Mouse (Mus musculus) CH12.LX (cell line): ENCODE results near the gene R3hdm2. TPM values are rescaled to one million over a fixed set of nuclear protein-coding genes. Genes with fewer than 3 reads are reported as not detected.
A peak's percentile ranks its signal among the peaks of the same experiment; 100 is the strongest.

Source experiments
- DNase-seq: peaks from one replicate; pipeline ENCODE4 v3.0.0-alpha.2; 2013; ENCODE audit errors: extremely low read depth
- H3K27ac ChIP-seq: 2 replicates; pipeline ENCODE4 v1.5.1; 2012; ENCODE audit warnings: low read depth, mild to moderate bottlenecking, control low read depth, moderate library complexity; ENCODE audit not compliant: insufficient read depth
- H3K27me3 ChIP-seq: replicated peaks from 2 replicates; pipeline ENCODE3; 2012; ENCODE audit warnings: inconsistent platforms
- H3K36me3 ChIP-seq, 2 experiments: replicated peaks in 1 of 2; 2 replicates each; pipeline versions ENCODE3 to v1.6.1; 2012; ENCODE audit warnings: inconsistent platforms in 1 of 2, low read length in 1 of 2, mild to moderate bottlenecking in 1 of 2, mixed read lengths in 1 of 2, moderate library complexity in 1 of 2; ENCODE audit not compliant: control insufficient read depth in 1 of 2, insufficient read depth in 1 of 2
- H3K4me1 ChIP-seq, 2 experiments: 2 replicates each; pipeline ENCODE4 v1.6.1; 2012; ENCODE audit warnings: inconsistent platforms in 1 of 2, moderate library complexity in 1 of 2; ENCODE audit not compliant: insufficient read depth in 2 of 2, control insufficient read depth in 1 of 2
- H3K4me2 ChIP-seq: 2 replicates; pipeline ENCODE4 v1.6.1; 2012; ENCODE audit warnings: low read depth, mild to moderate bottlenecking, control low read depth; ENCODE audit not compliant: poor library complexity, insufficient read depth, severe bottlenecking
- H3K4me3 ChIP-seq, 3 experiments: fragments of 150-350 bp in 1 of 3; sonication (generic) in 1 of 3; replicated peaks in 1 of 3; 2 replicates each; pipeline versions ENCODE3 to v1.5.1; 2011 to 2012; ENCODE audit warnings: low read depth in 2 of 3, low read length in 2 of 3, mild to moderate bottlenecking in 2 of 3, moderate library complexity in 2 of 3, control low read depth in 1 of 3, improper control_type of control experiment in 1 of 3, inconsistent platforms in 1 of 3, mixed read lengths in 1 of 3; ENCODE audit not compliant: poor library complexity in 1 of 3
- H3K79me2 ChIP-seq: replicated peaks from 2 replicates; pipeline ENCODE4 v1.6.1; 2012; ENCODE audit warnings: mild to moderate bottlenecking, moderate library complexity; ENCODE audit not compliant: control insufficient read depth, poor library complexity, insufficient read depth, severe bottlenecking; ENCODE audit errors: extremely low read depth
- H3K9ac ChIP-seq: 2 replicates; pipeline ENCODE4 v1.6.1; 2012; ENCODE audit warnings: low read depth, mild to moderate bottlenecking, control low read depth, moderate library complexity; ENCODE audit not compliant: insufficient read depth
- H3K9me3 ChIP-seq: replicated peaks from 2 replicates; pipeline ENCODE3; 2012; ENCODE audit warnings: low read length, inconsistent platforms, mixed read lengths
- BHLHE40 ChIP-seq: IDR thresholded peaks from 2 replicates; pipeline ENCODE4 v1.6.1; 2011; ENCODE audit warnings: mild to moderate bottlenecking, low read depth, low read length, improper control_type of control experiment
- CHD2 ChIP-seq: IDR thresholded peaks from 2 replicates; pipeline ENCODE4 v1.6.1; 2011; ENCODE audit warnings: low read length, improper control_type of control experiment
- CTCF ChIP-seq, 2 experiments: IDR thresholded peaks in 1 of 2; conservative IDR thresholded peaks in 1 of 2; 2 replicates each; pipeline ENCODE4 v1.5.1; 2011 to 2012; ENCODE audit warnings: low read depth in 2 of 2, low read length in 2 of 2, improper control_type of control experiment in 1 of 2, inconsistent platforms in 1 of 2, mild to moderate bottlenecking in 1 of 2, moderate library complexity in 1 of 2
- ELF1 ChIP-seq: IDR thresholded peaks from 2 replicates; pipeline ENCODE4 v1.6.1; 2014; ENCODE audit warnings: low read depth, mild to moderate bottlenecking, inconsistent platforms, low read length, improper control_type of control experiment
- EP300 ChIP-seq: IDR thresholded peaks from 2 replicates; pipeline ENCODE4 v1.6.1; 2011; ENCODE audit warnings: low read length, improper control_type of control experiment
- ETS1 ChIP-seq: conservative IDR thresholded peaks from 2 replicates; pipeline ENCODE4 v1.6.1; 2012; ENCODE audit warnings: low read depth, mild to moderate bottlenecking, inconsistent platforms, low read length, improper control_type of control experiment, moderate library complexity
- GABPA ChIP-seq: IDR thresholded peaks from 2 replicates; pipeline ENCODE4 v1.6.1; 2012; ENCODE audit warnings: low read depth, low read length, improper control_type of control experiment, inconsistent platforms; ENCODE audit not compliant: insufficient replicate concordance
- HCFC1 ChIP-seq: IDR thresholded peaks from 2 replicates; pipeline ENCODE4 v1.6.1; 2012; ENCODE audit warnings: low read depth, mild to moderate bottlenecking, inconsistent platforms, low read length, improper control_type of control experiment
- IRF4 ChIP-seq: IDR thresholded peaks from 2 replicates; pipeline ENCODE4 v1.6.1; 2014; ENCODE audit warnings: low read depth, mild to moderate bottlenecking, inconsistent platforms, low read length, improper control_type of control experiment
- JUN ChIP-seq: IDR thresholded peaks from 2 replicates; pipeline ENCODE4 v1.6.1; 2011; ENCODE audit warnings: low read depth, mild to moderate bottlenecking, low read length, improper control_type of control experiment, moderate library complexity; ENCODE audit not compliant: insufficient read depth
- JUND ChIP-seq: conservative IDR thresholded peaks from 2 replicates; pipeline ENCODE4 v1.6.1; 2011; ENCODE audit warnings: low read depth, low read length, improper control_type of control experiment
- KAT2A ChIP-seq: IDR thresholded peaks from 2 replicates; pipeline ENCODE4 v1.6.1; 2012; ENCODE audit warnings: low read length, improper control_type of control experiment, inconsistent platforms; ENCODE audit not compliant: insufficient replicate concordance
- MAFK ChIP-seq: IDR thresholded peaks from 2 replicates; pipeline ENCODE4 v1.6.1; 2011; ENCODE audit warnings: low read length, improper control_type of control experiment; ENCODE audit not compliant: insufficient replicate concordance
- MAX ChIP-seq: IDR thresholded peaks from 2 replicates; pipeline ENCODE4 v1.6.1; 2011; ENCODE audit warnings: low read length, improper control_type of control experiment
- MEF2A ChIP-seq: IDR thresholded peaks from 2 replicates; pipeline ENCODE4 v1.6.1; 2014; ENCODE audit warnings: low read depth, mild to moderate bottlenecking, inconsistent platforms, low read length, improper control_type of control experiment, borderline replicate concordance
- MXI1 ChIP-seq: IDR thresholded peaks from 2 replicates; pipeline ENCODE4 v1.6.1; 2011; ENCODE audit warnings: mild to moderate bottlenecking, low read depth, low read length, improper control_type of control experiment
- MYC ChIP-seq: IDR thresholded peaks from 2 replicates; pipeline ENCODE4 v1.6.1; 2011; ENCODE audit warnings: low read depth, mild to moderate bottlenecking, improper control_type of control experiment, low read length
- NELFE ChIP-seq: IDR thresholded peaks from 2 replicates; pipeline ENCODE4 v1.6.1; 2011; ENCODE audit warnings: low read depth, low read length, improper control_type of control experiment
- NRF1 ChIP-seq: IDR thresholded peaks from 2 replicates; pipeline ENCODE4 v1.6.1; 2014; ENCODE audit warnings: low read depth, mild to moderate bottlenecking, inconsistent platforms, low read length, improper control_type of control experiment, moderate library complexity
- POLR2A ChIP-seq: IDR thresholded peaks from 2 replicates; pipeline ENCODE4 v1.6.1; 2011; ENCODE audit warnings: low read depth, mild to moderate bottlenecking, improper control_type of control experiment, low read length
- RAD21 ChIP-seq: IDR thresholded peaks from 2 replicates; pipeline ENCODE4 v1.6.1; 2011; ENCODE audit warnings: low read depth, mild to moderate bottlenecking, low read length, improper control_type of control experiment, moderate library complexity
- RCOR1 ChIP-seq: conservative IDR thresholded peaks from 2 replicates; pipeline ENCODE4 v1.6.1; 2012; ENCODE audit warnings: low read depth, mild to moderate bottlenecking, inconsistent platforms, low read length, improper control_type of control experiment
- SIN3A ChIP-seq: IDR thresholded peaks from 2 replicates; pipeline ENCODE4 v1.6.1; 2012; ENCODE audit warnings: low read length, improper control_type of control experiment, inconsistent platforms
- SMC3 ChIP-seq: IDR thresholded peaks from 2 replicates; pipeline ENCODE4 v1.6.1; 2011; ENCODE audit warnings: low read depth, low read length, improper control_type of control experiment
- TBP ChIP-seq: conservative IDR thresholded peaks from 2 replicates; pipeline ENCODE4 v1.6.1; 2011; ENCODE audit warnings: low read depth, low read length, improper control_type of control experiment
- TCF12 ChIP-seq: IDR thresholded peaks from 2 replicates; pipeline ENCODE4 v1.6.1; 2014; ENCODE audit warnings: low read depth, mild to moderate bottlenecking, inconsistent platforms, low read length, improper control_type of control experiment
- UBTF ChIP-seq: IDR thresholded peaks from 2 replicates; pipeline ENCODE4 v1.6.1; 2012; ENCODE audit warnings: low read depth, mild to moderate bottlenecking, inconsistent platforms, low read length, improper control_type of control experiment, moderate library complexity
- USF2 ChIP-seq: conservative IDR thresholded peaks from 2 replicates; pipeline ENCODE4 v1.6.1; 2011; ENCODE audit warnings: low read depth, low read length, improper control_type of control experiment
- ZC3H11A ChIP-seq: IDR thresholded peaks from 2 replicates; pipeline ENCODE4 v1.6.1; 2012; ENCODE audit warnings: low read depth, mild to moderate bottlenecking, inconsistent platforms, low read length, improper control_type of control experiment
- ZKSCAN1 ChIP-seq: IDR thresholded peaks from 2 replicates; pipeline ENCODE4 v1.6.1; 2012; ENCODE audit warnings: low read depth, inconsistent platforms, low read length, improper control_type of control experiment, borderline replicate concordance
- ZMIZ1 ChIP-seq: IDR thresholded peaks from 2 replicates; pipeline ENCODE4 v1.6.1; 2012; ENCODE audit warnings: low read depth, mild to moderate bottlenecking, inconsistent platforms, low read length, improper control_type of control experiment
- ZNF384 ChIP-seq: IDR thresholded peaks from 2 replicates; pipeline ENCODE4 v1.6.1; 2012; ENCODE audit warnings: low read depth, low read length, improper control_type of control experiment, inconsistent platforms
- dilution Hi-C: fragments of 300-500 bp; cut with MboI; formaldehyde crosslinking; loops from 2 replicates; pipeline ENCODE4 v1.14.3; 2020; ENCODE audit warnings: low sequenced_read_pairs; ENCODE audit not compliant: extremely low pct_unique_long_range_greater_than_20kb, extremely low pct_ligation_motif_present
- in situ Hi-C: fragments of 300-500 bp; cut with MboI; formaldehyde crosslinking; loops from 3 replicates; pipeline ENCODE4 v1.14.3; 2019; ENCODE audit warnings: low sequenced_read_pairs, low pct_ligation_motif_present, low pct_unique_long_range_greater_than_20kb, mixed read lengths
- polyA plus RNA-seq: library from polyadenylated mRNA; unstranded; fragments of >175 nt; gene quantifications from 2 replicates; pipeline ENCODE4 v1.2.1, GENCODE M21; 2012; ENCODE audit warnings: low read depth; ENCODE audit not compliant: insufficient read length
- total RNA-seq, 2 experiments: library from RNA; depleted of rRNA; stranded (reverse); fragments of 300-350 nt in 1 of 2; fragments of >200 nt in 1 of 2; gene quantifications; 2 replicates each; pipeline ENCODE4 v1.2.3; 2012 to 2014

The R3hdm2 gene
- total and polyA plus RNA-seq, 3 experiments: 7.0 to 23.6 (median 8.7) TPM

DNA sequence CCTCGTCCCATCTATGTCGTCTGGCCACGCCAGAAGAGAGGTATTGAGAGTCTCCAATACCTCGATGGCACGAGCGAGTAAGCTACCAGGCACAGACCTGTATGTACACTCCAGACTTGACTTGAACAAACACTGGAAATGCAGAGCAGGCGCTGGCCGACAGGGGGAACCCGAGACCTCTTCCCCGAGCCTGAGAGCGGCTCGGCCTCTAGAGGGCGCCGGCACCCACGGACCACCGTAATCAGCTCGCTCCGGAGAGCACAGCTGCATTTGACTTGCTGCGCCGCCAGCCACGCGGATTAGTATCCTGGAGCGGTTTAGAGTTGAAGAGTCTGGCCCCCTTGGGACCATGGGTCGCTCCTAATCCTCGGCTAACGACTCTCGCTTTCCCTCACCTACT, 132.7 kb downstream of the R3hdm2 start:
- no peaks in the 10 kb centered on the region for H3K79me2 ChIP-seq
- H3K4me2 ChIP-seq: peak overlapping the region; percentile 86
- peak overlapping the region; percentile 88 for H3K27ac ChIP-seq
- peaks cover 17% of the 10 kb centered on the region for H3K27me3 ChIP-seq
- peak overlapping the region; percentile 55 to 67 (median 59) for H3K4me3 ChIP-seq
- H3K9ac ChIP-seq: peak overlapping the region; percentile 86
- TF ChIP-seq TBP (0 out of 2 replicates have a peak, but pooled peaks have one; percentile 15), RAD21 (peak; percentile 80), CHD2 (no peak), SIN3A (peak; percentile 64; the same call in 1 of the 2 replicates), MXI1 (peak; percentile 79; the same call in 1 of the 2 replicates), TCF12 (peak; percentile 81), MAX (peak; percentile 68), MYC (peak; percentile 68; the same call in 1 of the 2 replicates), NELFE (peak; percentile 97), IRF4 (peak; percentile 39; the same call in 1 of the 2 replicates), NRF1 (peak; percentile 60), ZMIZ1 (0 out of 2 replicates have a peak, but pooled peaks have one; percentile 35), POLR2A (peak; percentile 43; the same call in 1 of the 2 replicates), MEF2A (peak; percentile 84), USF2 (no peak), JUND (no peak), BHLHE40 (peak; percentile 49), GABPA (no peak), ZKSCAN1 (no peak), MAFK (no peak), CTCF (conservative IDR thresholded peaks at IDR 0.05 in 1 of 2, IDR thresholded peaks at IDR 0.05 in 1 of 2; ENCODE audit: low read depth in 2 of 2, low read length in 2 of 2) (peak; percentile 87 to 100; a peak in 3 of 4 replicates), KAT2A (no peak), HCFC1 (peak; percentile 50; the same call in 1 of the 2 replicates), EP300 (no peak; the same call in none of the 2 replicates), SMC3 (peak; percentile 78), ZC3H11A (no peak; the same call in 1 of the 2 replicates), RCOR1 (no peak), ZNF384 (no peak; the same call in 1 of the 2 replicates), JUN (no peak), UBTF (no peak), ETS1 (no peak; the same call in 1 of the 2 replicates), ELF1 (peak; percentile 47; the same call in 1 of the 2 replicates)
- dilution Hi-C loops: no loop called here
- H3K36me3 ChIP-seq: peaks cover 13 to 25% of the 10 kb centered on the region in 2 experiments
- peaks cover 30 to 73% of the 10 kb centered on the region in 2 experiments for H3K4me1 ChIP-seq
- in situ Hi-C loops: no loop called here
- H3K9me3 ChIP-seq: no peaks in the 10 kb centered on the region
- peak; percentile 90 for DNase-seq
